In genomic region chr12:106939381-106939780, GRCm38 (mm10) we compare ENCODE assay signal across 8 mouse cellular contexts.
DNase-seq lines count a peak whose midpoint lies in the region; ATAC-seq lines count a peak whose summit lies in the region.

No protein-coding gene starts in this region.

- peak; percentile 35 for DNase-seq in heart, adult 18-20 months
- DNase-seq in cerebellum, adult 11-12 months: peak; percentile 51
- peak; percentile 9 to 22 for DNase-seq in gastrocnemius, adult 8-10 months (ENCODE audit: low spot score in 2 of 2)
- peak; percentile 45 for DNase-seq in left cerebral cortex, postnatal 4 days
- no peak for DNase-seq in thymus, postnatal 4 days
- no peak for DNase-seq in MN1 (ENCODE audit: low spot score)

- no peak overlapping the region for H3K4me2 ChIP-seq in heart, embryonic 12.5 days
- H3K4me2 ChIP-seq in liver, embryonic 12.5 days: no peak overlapping the region

- H3K9ac ChIP-seq in heart, embryonic 12.5 days: no peak overlapping the region
- no peak overlapping the region for H3K9ac ChIP-seq in liver, embryonic 12.5 days

- WGBS in heart, embryonic 12.5 days: 74% methylated on average over 12 of the region's 12 CpGs
- 64% methylated on average over 12 of the region's 12 CpGs for WGBS in liver, embryonic 12.5 days (ENCODE audit: insufficient replicate concordance)

- ATAC-seq in heart, embryonic 12.5 days (ENCODE audit: insufficient number of reproducible peaks, low FRiP score): no peak
- no peak for ATAC-seq in liver, embryonic 12.5 days

- no peaks in the 10 kb centered on the region for H3K9me3 ChIP-seq in heart, embryonic 12.5 days (replicated peaks)
- no peaks in the 10 kb centered on the region for H3K9me3 ChIP-seq in liver, embryonic 12.5 days (replicated peaks)

- H3K4me1 ChIP-seq in heart, embryonic 12.5 days (replicated peaks): peaks cover 3% of the 10 kb centered on the region; the same call in 1 of the 2 replicates
- H3K4me1 ChIP-seq in liver, embryonic 12.5 days: no peaks in the 10 kb centered on the region

- no peak overlapping the region for H3K4me3 ChIP-seq in heart, embryonic 12.5 days
- no peak overlapping the region for H3K4me3 ChIP-seq in liver, embryonic 12.5 days

- intact Hi-C loops in left cerebral cortex, postnatal 4 days (cut with DNase I): no loop called here

- H3K27me3 ChIP-seq in heart, embryonic 12.5 days (replicated peaks): no peaks in the 10 kb centered on the region
- H3K27me3 ChIP-seq in liver, embryonic 12.5 days (replicated peaks): no peaks in the 10 kb centered on the region

- H3K27ac ChIP-seq in heart, embryonic 12.5 days (ENCODE audit: poor library complexity, severe bottlenecking): no peak overlapping the region
- H3K27ac ChIP-seq in liver, embryonic 12.5 days: no peak overlapping the region

- H3K36me3 ChIP-seq in heart, embryonic 12.5 days: no peaks in the 10 kb centered on the region
- no peaks in the 10 kb centered on the region for H3K36me3 ChIP-seq in liver, embryonic 12.5 days

Comparison
In these comparisons a context has a peak if more than half of its experiments do, and no peak if none do; other contexts are left out.
1. DNase-seq: peak in heart, adult 18-20 months (2 of 2), cerebellum, adult 11-12 months (single experiment), gastrocnemius, adult 8-10 months (2 of 2) and left cerebral cortex, postnatal 4 days (single experiment); none in thymus, postnatal 4 days (single experiment) and MN1 (single experiment).